Mouse (Mus musculus): ENCODE results near the gene Gprin3.

DNA sequence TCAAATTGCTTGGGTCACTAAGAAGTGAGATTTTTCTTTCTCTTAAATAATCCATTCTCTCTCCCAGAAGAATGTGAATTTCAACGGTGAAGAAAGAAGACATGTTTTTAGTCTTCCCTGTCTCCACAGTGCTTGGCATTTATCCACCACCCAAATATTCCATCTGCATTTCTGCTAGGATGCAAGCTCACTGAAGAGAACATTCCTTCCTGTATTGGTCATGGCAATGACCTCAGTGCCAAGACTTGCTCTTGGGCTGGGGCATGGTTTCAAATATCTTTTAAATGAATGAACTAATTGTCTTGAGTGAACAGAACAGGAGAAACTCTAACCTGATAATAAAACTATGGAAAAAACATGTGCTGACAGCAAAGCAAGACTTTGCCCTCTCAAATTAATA is 123.1 kb downstream of the Gprin3 start:
- TF ChIP-seq POLR2A (IDR thresholded peaks at IDR 0.05; ENCODE audit: low read depth, low read length) = no peak
- TF ChIP-seq CTCF (conservative IDR thresholded peaks at IDR 0.05; ENCODE audit: insufficient read depth, insufficient read length, low read depth, low read length) = no peak
